Mouse (Mus musculus) small intestine, adult 2 months (tissue): ENCODE measurements around the gene Traf3ip3.

Source experiments
- CTCF ChIP-seq: fragments of 200-500 bp; IDR thresholded peaks from 2 replicates; pipeline ENCODE4 v1.5.1; 2012; ENCODE audit warnings: low read depth, mild to moderate bottlenecking, control low read depth, inconsistent platforms, low read length, moderate library complexity, mixed read lengths; ENCODE audit not compliant: insufficient replicate concordance, insufficient read length; ENCODE audit errors: extremely low read depth
- POLR2A ChIP-seq: fragments of 200-500 bp; IDR thresholded peaks from 2 replicates; pipeline ENCODE4 v1.6.1; 2012; ENCODE audit warnings: low read depth, mild to moderate bottlenecking, control low read depth, inconsistent platforms, low read length, moderate library complexity

- TF ChIP-seq POLR2A (no peak), CTCF (no peak)
Observed at GRCm38 (mm10) chr1:193226724-193227522, 25.4 kb upstream of the Traf3ip3 start.
